Comparison of ENCODE assay signal across 14 mouse cellular contexts in the genomic region with DNA sequence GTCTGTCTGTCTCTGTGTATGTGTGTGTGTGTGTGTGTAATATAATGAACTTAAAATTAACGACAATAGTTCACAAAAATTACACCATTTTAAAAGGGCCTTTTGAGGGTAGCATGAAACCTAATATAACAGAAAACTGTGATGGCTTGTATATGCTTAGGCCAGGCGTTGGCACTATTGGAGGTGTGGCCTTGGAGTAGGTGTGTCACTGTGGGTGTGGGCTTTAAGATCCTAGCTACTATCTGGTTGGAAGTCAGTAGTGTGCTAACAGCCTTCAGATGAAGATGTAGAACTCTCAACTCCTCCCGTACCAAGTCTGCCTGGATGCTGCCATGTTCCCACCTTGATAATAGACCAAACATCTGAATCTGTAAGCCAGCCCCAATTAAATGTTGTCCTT.
"Had no signal": no experiment of that assay in that cellular context is flagged by ENCODE, and none has a peak within 500 bp of the region (broad histone marks: within the 10 kb centered on the region; RNA-seq: fewer than 3 reads in every experiment).

No protein-coding gene starts in this region.

- DNase-seq: lung, adult 18-20 months; lung, embryonic 14.5 days; lung, postnatal 10 days; lung, postnatal 4 days; right cerebral cortex, postnatal 14 days; thymus, adult 2 months; thymus, postnatal 25 days; thymus, postnatal 4 days had no signal

- H3K27me3 ChIP-seq: midbrain, embryonic 13.5 days; midbrain, embryonic 15.5 days; neural tube, embryonic 12.5 days; stomach, embryonic 15.5 days had no signal

- H3K36me3 ChIP-seq: midbrain, embryonic 13.5 days; midbrain, embryonic 15.5 days; neural tube, embryonic 12.5 days; stomach, embryonic 15.5 days had no signal

- ATAC-seq: midbrain, embryonic 13.5 days; midbrain, embryonic 15.5 days had no signal

- H3K9me3 ChIP-seq: midbrain, embryonic 13.5 days; midbrain, embryonic 15.5 days; neural tube, embryonic 12.5 days; stomach, embryonic 15.5 days had no signal

- H3K9ac ChIP-seq: lung, embryonic 14.5 days; midbrain, embryonic 13.5 days; midbrain, embryonic 15.5 days; neural tube, embryonic 12.5 days; stomach, embryonic 15.5 days had no signal

- H3K4me1 ChIP-seq: midbrain, embryonic 13.5 days; midbrain, embryonic 15.5 days; neural tube, embryonic 12.5 days; stomach, embryonic 15.5 days had no signal

- H3K4me2 ChIP-seq: lung, embryonic 14.5 days; midbrain, embryonic 11.5 days; midbrain, embryonic 13.5 days; midbrain, embryonic 15.5 days; neural tube, embryonic 12.5 days; stomach, embryonic 15.5 days had no signal

- H3K4me3 ChIP-seq: midbrain, embryonic 13.5 days; midbrain, embryonic 15.5 days; neural tube, embryonic 12.5 days; stomach, embryonic 15.5 days had no signal

- H3K27ac ChIP-seq: midbrain, embryonic 13.5 days; midbrain, embryonic 15.5 days; neural tube, embryonic 12.5 days; stomach, embryonic 15.5 days; stomach, postnatal 0 days had no signal
